Mouse (Mus musculus): ENCODE results near the gene Igf2. TPM values are rescaled to one million over a fixed set of nuclear protein-coding genes. Genes with fewer than 3 reads are reported as not detected.

The Igf2 gene
- polyA plus RNA-seq, 1 experiment from 2014 or later, result 131 TPM

DNA sequence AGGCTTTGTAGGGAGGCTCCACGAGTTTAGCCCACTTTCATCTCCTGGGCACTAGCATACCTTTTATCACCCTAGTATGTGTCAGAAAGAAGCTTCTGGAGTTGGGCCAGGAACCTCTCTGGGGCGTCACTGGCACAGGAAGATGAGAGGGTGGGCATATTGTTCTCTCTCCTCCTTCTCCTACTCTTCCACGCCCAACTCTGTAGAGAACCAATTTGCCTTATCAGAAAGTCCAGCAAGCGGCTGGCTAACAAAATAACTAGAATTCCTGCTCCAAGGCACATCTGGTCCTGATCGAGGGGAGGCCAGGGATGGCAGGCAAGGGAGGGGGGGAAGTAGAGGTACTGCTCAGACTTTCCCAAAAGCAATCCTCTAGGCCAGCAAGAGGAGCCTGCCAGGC lies 21.6 kb downstream of the Igf2 start:
- H3K4me3 ChIP-seq (ENCODE audit: low read depth, low read length), result no peak overlapping the region
- H3K27me3 ChIP-seq (replicated peaks; ENCODE audit: insufficient read depth, low read length), result no peaks in the 10 kb centered on the region
- H3K36me3 ChIP-seq (ENCODE audit: insufficient read depth, low read length), result no peaks in the 10 kb centered on the region
- no peak overlapping the region for H3K4me2 ChIP-seq (replicated peaks; ENCODE audit: low read depth, low read length)
- WGBS, result 13% methylated on average over 5 of the region's 5 CpGs
- no peaks in the 10 kb centered on the region for H3K9me3 ChIP-seq (ENCODE audit: low read length)
- no peak overlapping the region for H3K9ac ChIP-seq (replicated peaks; ENCODE audit: low read depth)
- peak; percentile 27 for DNase-seq (ENCODE audit: low spot score)
- no peak for TF ChIP-seq EP300 (IDR thresholded peaks at IDR 0.05)
- no peak for TF ChIP-seq CTCF (IDR thresholded peaks at IDR 0.05)
- no peak overlapping the region for H3K27ac ChIP-seq (ENCODE audit: low read length)
- ATAC-seq, result no peak
- no peaks in the 10 kb centered on the region; the same call in 1 of the 2 replicates for H3K4me1 ChIP-seq (ENCODE audit: insufficient read depth, low read depth, low read length)

GRCm38 (mm10) chr7:142636178-142636577 lies 30.4 kb downstream of the Igf2 start:
- Histone ChIP-seq H3K27me3 (replicated peaks; ENCODE audit: insufficient read depth, low read length) (no peaks in the 10 kb centered on the region), H3K4me2 (replicated peaks; ENCODE audit: low read depth, low read length) (no peak overlapping the region), H3K36me3 (ENCODE audit: insufficient read depth, low read length) (no peaks in the 10 kb centered on the region), H3K4me3 (ENCODE audit: low read depth, low read length) (no peak overlapping the region), H3K4me1 (ENCODE audit: insufficient read depth, low read depth, low read length) (no peaks in the 10 kb centered on the region), H3K27ac (ENCODE audit: low read length) (no peak overlapping the region), H3K9me3 (ENCODE audit: low read length) (no peaks in the 10 kb centered on the region), H3K9ac (replicated peaks; ENCODE audit: low read depth) (no peak overlapping the region)
- TF ChIP-seq EP300 (IDR thresholded peaks at IDR 0.05) (no peak), CTCF (IDR thresholded peaks at IDR 0.05) (no peak)
- DNase-seq (ENCODE audit: low spot score) (no peak), ATAC-seq (no peak)

- no peaks in the 10 kb centered on the region for H3K4me1 ChIP-seq (ENCODE audit: insufficient read depth, low read depth, low read length)
- no peaks in the 10 kb centered on the region for H3K36me3 ChIP-seq (ENCODE audit: insufficient read depth, low read length)
- TF ChIP-seq EP300 (IDR thresholded peaks at IDR 0.05), result no peak
- no peak for TF ChIP-seq CTCF (IDR thresholded peaks at IDR 0.05)
- H3K4me3 ChIP-seq (ENCODE audit: low read depth, low read length), result no peak overlapping the region
- ATAC-seq, result no peak
- no peak for DNase-seq (ENCODE audit: low spot score)
- H3K9ac ChIP-seq (replicated peaks; ENCODE audit: low read depth), result no peak overlapping the region
- no peaks in the 10 kb centered on the region for H3K27me3 ChIP-seq (replicated peaks; ENCODE audit: insufficient read depth, low read length)
- H3K9me3 ChIP-seq (ENCODE audit: low read length), result no peaks in the 10 kb centered on the region
- 68% methylated on average over 10 of the region's 10 CpGs for WGBS
- no peak overlapping the region for H3K27ac ChIP-seq (ENCODE audit: low read length)
- H3K4me2 ChIP-seq (replicated peaks; ENCODE audit: low read depth, low read length), result no peak overlapping the region
Measured at GRCm38 (mm10) chr7:142630691-142631090, 35.9 kb downstream of the Igf2 start.

DNA sequence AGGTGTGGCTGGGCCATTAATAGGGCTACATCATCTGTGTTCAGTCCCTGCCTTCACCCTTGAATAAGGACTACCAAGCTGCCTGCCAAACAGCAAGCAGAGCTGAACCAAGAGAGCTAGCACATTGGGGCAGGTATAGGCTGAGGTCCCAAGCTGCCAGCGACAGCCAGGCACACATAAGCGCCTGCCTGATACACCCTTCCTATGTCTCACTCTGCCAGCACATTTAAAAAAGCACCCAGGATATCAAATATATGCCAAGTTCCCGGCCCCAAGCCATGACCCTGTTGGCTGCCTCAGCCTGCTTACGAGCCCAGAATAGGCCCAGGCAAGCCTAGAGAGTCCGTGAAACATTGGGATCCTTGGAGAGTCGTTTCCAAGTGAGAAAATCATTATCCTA lies 36.8 kb downstream of the Igf2 start:
- ATAC-seq (no peak), DNase-seq (ENCODE audit: low spot score) (no peak)
- Histone ChIP-seq H3K4me1 (ENCODE audit: insufficient read depth, low read depth, low read length) (no peaks in the 10 kb centered on the region), H3K27ac (ENCODE audit: low read length) (no peak overlapping the region), H3K4me3 (ENCODE audit: low read depth, low read length) (no peak overlapping the region), H3K36me3 (ENCODE audit: insufficient read depth, low read length) (no peaks in the 10 kb centered on the region), H3K27me3 (replicated peaks; ENCODE audit: insufficient read depth, low read length) (no peaks in the 10 kb centered on the region), H3K9ac (replicated peaks; ENCODE audit: low read depth) (no peak overlapping the region), H3K4me2 (replicated peaks; ENCODE audit: low read depth, low read length) (no peak overlapping the region), H3K9me3 (ENCODE audit: low read length) (no peaks in the 10 kb centered on the region)
- 85% methylated on average over 6 of the region's 6 CpGs for WGBS
- TF ChIP-seq EP300 (IDR thresholded peaks at IDR 0.05) (no peak), CTCF (IDR thresholded peaks at IDR 0.05) (no peak)

DNA sequence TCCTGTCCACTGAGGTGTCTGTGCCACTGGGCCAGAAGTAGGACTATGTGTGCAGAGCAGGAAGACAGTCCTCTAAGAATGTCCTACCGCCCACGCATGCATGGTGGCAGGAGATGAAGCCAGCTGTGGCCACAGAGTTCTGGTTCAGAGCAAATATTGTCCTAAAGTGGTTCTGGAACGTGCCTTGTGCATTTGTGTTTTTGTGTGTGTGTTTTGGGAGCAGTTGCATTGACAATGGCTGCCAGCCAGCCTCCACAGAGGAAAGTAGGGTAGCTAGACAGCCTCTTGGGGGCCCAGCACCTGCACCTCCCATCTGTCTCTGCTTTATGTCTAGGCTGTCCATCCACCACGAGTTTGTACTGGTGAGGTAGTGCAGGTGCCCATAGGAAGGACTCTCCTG lies 44.4 kb downstream of the Igf2 start:
- Histone ChIP-seq H3K4me2 (replicated peaks; ENCODE audit: low read depth, low read length) (no peak overlapping the region), H3K27me3 (replicated peaks; ENCODE audit: insufficient read depth, low read length) (no peaks in the 10 kb centered on the region), H3K4me1 (ENCODE audit: insufficient read depth, low read depth, low read length) (no peaks in the 10 kb centered on the region), H3K36me3 (ENCODE audit: insufficient read depth, low read length) (no peaks in the 10 kb centered on the region), H3K9ac (replicated peaks; ENCODE audit: low read depth) (no peak overlapping the region), H3K4me3 (ENCODE audit: low read depth, low read length) (no peak overlapping the region), H3K27ac (ENCODE audit: low read length) (no peak overlapping the region), H3K9me3 (ENCODE audit: low read length) (no peaks in the 10 kb centered on the region)
- no peak for DNase-seq (ENCODE audit: low spot score)
- 62% methylated on average over 4 of the region's 4 CpGs for WGBS
- TF ChIP-seq CTCF (IDR thresholded peaks at IDR 0.05) (no peak), EP300 (IDR thresholded peaks at IDR 0.05) (no peak)
- no peak for ATAC-seq

DNA sequence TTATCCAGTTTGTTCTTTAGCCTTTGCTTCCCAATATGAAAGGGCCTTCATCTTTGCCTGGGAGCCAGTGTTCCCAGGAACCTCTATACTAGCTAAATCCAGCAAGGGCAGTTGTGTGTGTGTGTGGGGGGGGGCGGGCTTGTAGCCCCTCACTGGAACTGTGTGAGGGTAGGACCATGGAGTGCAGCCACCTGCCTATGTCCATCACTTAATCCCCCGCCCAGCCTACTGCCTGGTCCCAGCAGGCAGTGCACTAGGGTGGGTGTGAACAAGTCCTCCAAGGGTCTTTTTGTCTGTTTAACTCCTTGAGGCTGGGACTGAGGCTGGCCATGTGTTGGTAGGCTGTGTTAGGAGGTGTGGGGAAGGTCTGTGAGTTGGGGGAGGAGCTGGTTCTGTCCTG lies 53.5 kb downstream of the Igf2 start:
- Histone ChIP-seq H3K4me1 (ENCODE audit: insufficient read depth, low read depth, low read length) (no peaks in the 10 kb centered on the region; the same call in 1 of the 2 replicates), H3K36me3 (ENCODE audit: insufficient read depth, low read length) (no peaks in the 10 kb centered on the region), H3K27me3 (replicated peaks; ENCODE audit: insufficient read depth, low read length) (no peaks in the 10 kb centered on the region), H3K4me2 (replicated peaks; ENCODE audit: low read depth, low read length) (no peak overlapping the region), H3K9me3 (ENCODE audit: low read length) (no peaks in the 10 kb centered on the region), H3K9ac (replicated peaks; ENCODE audit: low read depth) (no peak overlapping the region), H3K27ac (ENCODE audit: low read length) (no peak overlapping the region), H3K4me3 (ENCODE audit: low read depth, low read length) (no peak overlapping the region)
- 66% methylated on average over 2 of the region's 2 CpGs for WGBS
- no peak for DNase-seq (ENCODE audit: low spot score)
- ATAC-seq, result no peak
- no peak for TF ChIP-seq CTCF (IDR thresholded peaks at IDR 0.05)
- TF ChIP-seq EP300 (IDR thresholded peaks at IDR 0.05), result no peak

Data from lung, postnatal 0 days (tissue).